Mouse (Mus musculus) cerebellum, adult 2 months (tissue): Measurements from ENCODE around the gene Shroom1.

Experiments used
- CTCF ChIP-seq: fragments of 200-500 bp; IDR thresholded peaks from 2 replicates; pipeline ENCODE4 v1.5.1; 2011; ENCODE audit warnings: low read depth, mild to moderate bottlenecking, control low read depth, low read length, moderate library complexity, borderline replicate concordance; ENCODE audit not compliant: insufficient read depth
- POLR2A ChIP-seq: fragments of 200-500 bp; IDR thresholded peaks from 2 replicates; pipeline ENCODE4 v1.6.1; 2011; ENCODE audit warnings: low read length, control low read depth, borderline replicate concordance; ENCODE audit not compliant: insufficient read depth

DNA sequence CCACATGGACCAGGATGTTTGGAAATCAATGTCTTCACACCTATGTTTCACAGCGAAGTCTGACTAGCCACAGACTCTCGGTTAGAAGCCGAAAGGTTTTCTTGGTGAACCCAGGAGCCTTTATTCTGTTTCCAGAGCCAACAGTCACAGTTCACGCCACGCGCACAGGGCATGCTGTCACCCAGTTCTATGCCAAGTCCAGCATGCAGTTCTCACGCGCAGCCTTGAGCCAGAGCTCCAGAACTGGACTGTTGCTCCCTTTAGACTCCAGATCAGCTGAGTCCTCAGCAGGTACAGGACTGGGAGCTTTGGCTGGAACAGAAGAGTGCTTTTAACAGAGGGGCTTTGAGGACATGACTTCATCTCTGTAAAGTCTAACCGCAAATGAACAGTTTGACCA, 4.6 kb upstream of the Shroom1 start:
- TF ChIP-seq CTCF (no peak), POLR2A (no peak)
